Mouse (Mus musculus) erythroblast, embryonic 14.5 days (primary cell): ENCODE results near the gene Rbfox1.

Source experiments
- GATA1 ChIP-seq: IDR thresholded peaks from 2 replicates; pipeline ENCODE4 v1.6.1; 2012; ENCODE audit warnings: low read length, inconsistent platforms, mixed read lengths
- TAL1 ChIP-seq: IDR thresholded peaks from 3 replicates; pipeline ENCODE4 v1.6.1; 2012; ENCODE audit warnings: low read length, inconsistent platforms, mixed read lengths

GRCm38 (mm10) chr16:6324832-6325231, 439.7 kb downstream of the Rbfox1 start:
- TF ChIP-seq GATA1 (no peak), TAL1 (no peak)
